Mouse (Mus musculus): ENCODE results near the gene Ethe1. TPM values are rescaled to one million over a fixed set of nuclear protein-coding genes. Genes with fewer than 3 reads are reported as not detected.

The Ethe1 gene
- polyA plus RNA-seq, 1 experiment: 172 TPM

DNA sequence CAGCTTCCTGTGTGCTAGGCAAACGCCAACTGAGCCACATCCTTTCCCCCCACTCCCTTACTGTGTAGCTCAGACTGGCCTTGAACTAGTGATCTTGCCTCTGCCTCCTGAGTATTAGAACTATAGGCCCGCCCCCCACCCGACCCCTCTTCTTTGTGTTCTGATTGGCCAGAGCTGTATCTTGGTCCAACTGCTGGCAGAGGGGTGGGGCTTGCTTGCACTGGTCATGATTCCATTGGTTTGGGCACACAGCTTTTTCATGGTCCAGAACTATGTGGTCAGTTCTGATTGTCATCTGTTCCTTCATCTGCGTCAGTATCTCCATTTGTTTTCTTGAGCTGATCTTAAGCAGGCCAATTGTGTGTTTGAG, 23.5 kb upstream of the Ethe1 start:
- DNase-seq: no peak
- Histone ChIP-seq H3K36me3 (ENCODE audit: control insufficient read depth, insufficient read depth, low read length) (no peaks in the 10 kb centered on the region), H3K27me3 (replicated peaks; ENCODE audit: control insufficient read depth, insufficient read depth, low read length) (no peaks in the 10 kb centered on the region), H3K4me1 (ENCODE audit: control insufficient read depth, insufficient read depth, low read length) (no peaks in the 10 kb centered on the region), H3K4me3 (ENCODE audit: insufficient read depth, low read depth, low read length) (no peak overlapping the region), H3K27ac (ENCODE audit: insufficient read depth, low read depth, low read length) (no peak overlapping the region)
- WGBS: 74% methylated on average over 4 of the region's 4 CpGs
- TF ChIP-seq CTCF (conservative IDR thresholded peaks at IDR 0.05; ENCODE audit: insufficient read depth, insufficient read length, low read depth, low read length): no peak
- TF ChIP-seq POLR2A (IDR thresholded peaks at IDR 0.05; ENCODE audit: low read depth, low read length): no peak

DNA sequence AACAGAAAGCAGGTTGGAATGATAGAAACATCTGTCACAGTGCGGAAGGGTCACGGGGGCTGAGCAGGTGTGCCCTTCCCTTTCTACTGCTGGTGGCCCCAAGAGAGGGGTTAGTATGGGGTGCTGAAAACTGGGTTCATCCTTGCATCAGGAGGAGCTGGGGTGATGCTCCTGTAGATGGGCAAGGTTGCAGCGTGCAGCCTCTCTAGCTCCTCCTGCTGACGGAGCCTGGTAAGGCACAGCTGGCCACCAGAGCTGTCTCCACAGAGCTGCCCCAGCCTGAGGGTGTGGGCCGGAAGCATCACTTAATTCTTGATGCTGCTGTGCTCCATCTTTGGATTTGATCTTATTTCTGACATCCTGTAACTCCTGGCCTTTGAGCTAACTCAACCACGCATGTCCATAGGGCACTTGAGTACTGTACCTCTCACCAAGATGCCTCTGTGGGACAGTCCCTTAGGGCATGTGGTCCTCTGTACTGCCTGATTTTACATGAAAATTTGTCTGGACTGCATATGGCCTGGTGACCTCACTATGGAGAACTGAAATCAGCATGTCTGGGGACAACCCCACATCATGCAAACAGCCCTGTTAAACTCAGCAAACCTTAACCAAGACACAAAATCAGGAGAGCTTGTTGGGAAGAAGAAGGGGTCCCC, 22.6 kb upstream of the Ethe1 start:
- Histone ChIP-seq H3K4me3 (ENCODE audit: insufficient read depth, low read depth, low read length) (no peak overlapping the region), H3K27me3 (replicated peaks; ENCODE audit: control insufficient read depth, insufficient read depth, low read length) (no peaks in the 10 kb centered on the region), H3K4me1 (ENCODE audit: control insufficient read depth, insufficient read depth, low read length) (no peaks in the 10 kb centered on the region), H3K27ac (ENCODE audit: insufficient read depth, low read depth, low read length) (no peak overlapping the region), H3K36me3 (ENCODE audit: control insufficient read depth, insufficient read depth, low read length) (no peaks in the 10 kb centered on the region)
- peak; percentile 75 for DNase-seq
- TF ChIP-seq POLR2A (IDR thresholded peaks at IDR 0.05; ENCODE audit: low read depth, low read length) (no peak), CTCF (conservative IDR thresholded peaks at IDR 0.05; ENCODE audit: insufficient read depth, insufficient read length, low read depth, low read length) (peak; percentile 94)
- WGBS: 57% methylated on average over 6 of the region's 6 CpGs

DNA sequence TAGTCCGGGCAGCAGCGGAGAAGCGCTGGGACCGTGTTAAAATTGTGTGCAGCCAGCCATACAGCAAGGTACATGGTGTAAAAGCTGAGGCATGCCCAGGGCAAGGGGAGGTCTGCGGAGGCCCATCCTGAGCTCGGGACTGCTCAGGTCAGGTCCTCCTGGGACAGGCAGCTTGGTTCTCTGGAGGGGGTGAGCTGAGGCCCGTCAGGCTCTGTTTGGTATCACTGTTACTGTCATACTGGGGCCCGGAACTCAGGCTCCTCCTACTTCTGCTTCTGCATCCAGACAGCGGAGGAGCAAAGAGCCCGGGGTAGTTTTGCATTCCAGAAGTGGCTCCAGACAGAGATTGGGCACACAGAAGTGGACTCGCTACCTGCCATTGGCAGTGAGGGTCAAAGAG, 21.7 kb upstream of the Ethe1 start:
- WGBS: 59% methylated on average over 11 of the region's 11 CpGs
- H3K36me3 ChIP-seq (ENCODE audit: control insufficient read depth, insufficient read depth, low read length): no peaks in the 10 kb centered on the region
- no peaks in the 10 kb centered on the region for H3K4me1 ChIP-seq (ENCODE audit: control insufficient read depth, insufficient read depth, low read length)
- no peak for TF ChIP-seq POLR2A (IDR thresholded peaks at IDR 0.05; ENCODE audit: low read depth, low read length)
- TF ChIP-seq CTCF (conservative IDR thresholded peaks at IDR 0.05; ENCODE audit: insufficient read depth, insufficient read length, low read depth, low read length): no peak
- H3K27ac ChIP-seq (ENCODE audit: insufficient read depth, low read depth, low read length): no peak overlapping the region
- H3K27me3 ChIP-seq (replicated peaks; ENCODE audit: control insufficient read depth, insufficient read depth, low read length): no peaks in the 10 kb centered on the region
- no peak overlapping the region for H3K4me3 ChIP-seq (ENCODE audit: insufficient read depth, low read depth, low read length)
- peak; percentile 44 for DNase-seq

DNA sequence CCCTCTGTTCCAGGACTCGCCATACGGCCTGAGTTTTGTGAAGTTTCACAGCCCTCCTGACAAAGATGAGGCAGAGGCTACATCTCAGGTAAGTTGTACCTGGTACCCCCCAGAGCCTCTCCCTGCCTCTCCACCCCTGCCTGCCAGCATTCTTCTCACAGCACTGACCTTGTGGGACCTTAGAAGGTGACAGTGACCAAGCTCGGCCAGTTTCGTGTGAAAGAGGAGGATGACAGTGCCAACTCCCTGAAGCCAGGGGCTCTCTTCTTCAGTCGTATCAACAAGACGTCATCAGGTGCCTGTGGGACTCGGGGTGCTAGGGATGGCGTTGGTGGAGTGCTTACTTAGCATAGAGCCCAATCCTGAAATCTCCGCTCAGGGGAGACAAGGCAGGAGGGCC, 21.1 kb upstream of the Ethe1 start:
- 91% methylated on average over 9 of the region's 9 CpGs for WGBS
- no peaks in the 10 kb centered on the region for H3K4me1 ChIP-seq (ENCODE audit: control insufficient read depth, insufficient read depth, low read length)
- H3K27ac ChIP-seq (ENCODE audit: insufficient read depth, low read depth, low read length): no peak overlapping the region
- DNase-seq: no peak
- H3K27me3 ChIP-seq (replicated peaks; ENCODE audit: control insufficient read depth, insufficient read depth, low read length): no peaks in the 10 kb centered on the region
- no peaks in the 10 kb centered on the region for H3K36me3 ChIP-seq (ENCODE audit: control insufficient read depth, insufficient read depth, low read length)
- TF ChIP-seq CTCF (conservative IDR thresholded peaks at IDR 0.05; ENCODE audit: insufficient read depth, insufficient read length, low read depth, low read length): no peak
- no peak for TF ChIP-seq POLR2A (IDR thresholded peaks at IDR 0.05; ENCODE audit: low read depth, low read length)
- H3K4me3 ChIP-seq (ENCODE audit: insufficient read depth, low read depth, low read length): no peak overlapping the region

DNA sequence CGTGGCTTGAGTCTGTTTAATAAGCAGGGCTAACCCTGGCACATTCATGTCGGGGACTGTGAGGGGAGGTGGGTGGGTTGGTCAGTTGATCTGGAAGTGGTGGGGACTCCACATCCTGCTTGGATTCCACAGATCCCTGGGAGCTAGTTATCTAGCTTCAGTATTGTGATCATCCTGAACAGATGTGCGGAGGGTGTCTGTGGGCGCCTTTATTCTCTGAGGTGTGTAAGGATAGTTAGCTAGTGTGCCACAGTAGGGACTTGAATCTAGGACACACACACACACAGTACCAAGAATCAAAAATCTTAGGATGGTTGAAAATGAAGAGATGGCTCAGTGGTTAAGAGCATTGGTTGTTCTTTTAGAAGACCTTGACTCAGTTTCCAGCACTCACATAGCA, 18.8 kb upstream of the Ethe1 start:
- Histone ChIP-seq H3K27ac (ENCODE audit: insufficient read depth, low read depth, low read length) (no peak overlapping the region), H3K4me1 (ENCODE audit: control insufficient read depth, insufficient read depth, low read length) (0 out of 2 replicates have a peak, but pooled peaks cover 2% of the 10 kb centered on the region), H3K36me3 (ENCODE audit: control insufficient read depth, insufficient read depth, low read length) (no peaks in the 10 kb centered on the region), H3K27me3 (replicated peaks; ENCODE audit: control insufficient read depth, insufficient read depth, low read length) (no peaks in the 10 kb centered on the region), H3K4me3 (ENCODE audit: insufficient read depth, low read depth, low read length) (no peak overlapping the region)
- TF ChIP-seq CTCF (conservative IDR thresholded peaks at IDR 0.05; ENCODE audit: insufficient read depth, insufficient read length, low read depth, low read length): no peak
- no peak for TF ChIP-seq POLR2A (IDR thresholded peaks at IDR 0.05; ENCODE audit: low read depth, low read length)
- DNase-seq: no peak
- 84% methylated on average over 4 of the region's 4 CpGs for WGBS

DNA sequence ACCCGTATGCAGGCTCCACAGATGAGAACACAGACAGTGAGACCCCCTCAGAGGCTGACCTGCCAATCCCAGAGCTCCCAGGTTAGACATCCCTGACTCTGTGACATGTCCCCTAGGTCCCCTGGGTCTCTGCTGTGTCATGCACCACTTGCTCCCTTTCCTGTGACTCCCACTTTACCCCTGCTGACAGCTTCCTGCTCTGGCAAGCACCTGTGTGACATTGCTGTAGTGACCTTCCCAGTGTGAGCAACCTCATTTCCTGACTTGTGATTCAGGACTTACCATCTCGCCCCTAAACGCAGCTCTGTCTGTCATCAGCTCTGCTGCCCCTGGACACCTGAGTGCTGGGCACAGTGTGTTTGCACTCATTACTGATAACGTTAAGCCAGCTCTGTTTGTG, 16.3 kb upstream of the Ethe1 start:
- WGBS: 74% methylated on average over 4 of the region's 4 CpGs
- Histone ChIP-seq H3K27me3 (replicated peaks; ENCODE audit: control insufficient read depth, insufficient read depth, low read length) (no peaks in the 10 kb centered on the region), H3K4me1 (ENCODE audit: control insufficient read depth, insufficient read depth, low read length) (peaks cover 10% of the 10 kb centered on the region; the same call in 1 of the 2 replicates), H3K36me3 (ENCODE audit: control insufficient read depth, insufficient read depth, low read length) (no peaks in the 10 kb centered on the region), H3K27ac (ENCODE audit: insufficient read depth, low read depth, low read length) (no peak overlapping the region), H3K4me3 (ENCODE audit: insufficient read depth, low read depth, low read length) (no peak overlapping the region)
- no peak for DNase-seq
- TF ChIP-seq CTCF (conservative IDR thresholded peaks at IDR 0.05; ENCODE audit: insufficient read depth, insufficient read length, low read depth, low read length): no peak
- TF ChIP-seq POLR2A (IDR thresholded peaks at IDR 0.05; ENCODE audit: low read depth, low read length): no peak

DNA sequence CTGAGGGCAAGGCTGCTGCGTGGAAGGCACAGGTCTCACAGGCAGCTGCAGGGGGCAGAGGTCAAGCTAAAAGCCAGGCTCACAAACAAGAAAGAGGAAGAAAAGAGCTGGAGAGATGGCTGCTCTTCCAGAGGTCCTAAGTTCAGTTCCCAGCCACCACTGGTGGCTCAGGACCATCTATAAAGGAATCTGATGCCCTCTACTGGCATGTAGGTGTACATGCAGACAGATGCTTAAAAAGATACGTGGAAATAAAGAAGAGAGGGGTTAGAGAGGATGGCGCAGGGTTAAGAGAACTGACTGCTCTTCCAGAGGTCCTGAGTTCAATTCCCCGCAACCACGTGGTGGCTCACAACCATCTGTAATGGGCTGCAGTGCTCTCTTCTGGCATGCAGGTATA, 14.9 kb upstream of the Ethe1 start:
- peaks cover 10% of the 10 kb centered on the region; the same call in 1 of the 2 replicates for H3K4me1 ChIP-seq (ENCODE audit: control insufficient read depth, insufficient read depth, low read length)
- no peak overlapping the region for H3K27ac ChIP-seq (ENCODE audit: insufficient read depth, low read depth, low read length)
- 61% methylated on average over 5 of the region's 5 CpGs for WGBS
- peak; percentile 19 for DNase-seq
- no peaks in the 10 kb centered on the region for H3K36me3 ChIP-seq (ENCODE audit: control insufficient read depth, insufficient read depth, low read length)
- H3K27me3 ChIP-seq (replicated peaks; ENCODE audit: control insufficient read depth, insufficient read depth, low read length): no peaks in the 10 kb centered on the region
- H3K4me3 ChIP-seq (ENCODE audit: insufficient read depth, low read depth, low read length): no peak overlapping the region
- TF ChIP-seq POLR2A (IDR thresholded peaks at IDR 0.05; ENCODE audit: low read depth, low read length): no peak
- TF ChIP-seq CTCF (conservative IDR thresholded peaks at IDR 0.05; ENCODE audit: insufficient read depth, insufficient read length, low read depth, low read length): peak; percentile 40

All from kidney, adult 2 months (tissue).